Mouse (Mus musculus) hindbrain, embryonic 11.5 days (tissue): ENCODE results near the gene Enc1. TPM values are rescaled to one million over a fixed set of nuclear protein-coding genes. Genes with fewer than 3 reads are reported as not detected.
A peak's percentile ranks its signal among the peaks of the same experiment; 100 is the strongest.

ENCODE experiments used
- ATAC-seq: fragments of 200-750 bp; cut with Nextera tagmentation; 2 replicates; pipeline ENCODE4 v1.8.0; 2017; ENCODE audit warnings: mild to moderate bottlenecking, moderate TSS enrichment, moderate library complexity; ENCODE audit not compliant: low FRiP score
- DNase-seq: peaks from one replicate; pipeline ENCODE4 v3.0.0-alpha.2; 2015; ENCODE audit warnings: low spot score
- H3K27ac ChIP-seq: fragments of 300-500 bp; sonication (generic); 2 replicates; pipeline ENCODE4 v1.5.1; 2014; ENCODE audit warnings: mild to moderate bottlenecking, low read depth, low read length
- H3K27me3 ChIP-seq: fragments of 300-500 bp; sonication (generic); 2 replicates; pipeline ENCODE4 v1.6.1; 2014; ENCODE audit warnings: mild to moderate bottlenecking, low read length, moderate library complexity, mixed read lengths; ENCODE audit not compliant: control insufficient read depth, insufficient read depth
- H3K36me3 ChIP-seq: fragments of 300-500 bp; sonication (generic); 2 replicates; pipeline ENCODE4 v1.6.1; 2014; ENCODE audit warnings: mild to moderate bottlenecking, low read length, moderate library complexity, mixed read lengths; ENCODE audit not compliant: control insufficient read depth, insufficient read depth
- H3K4me1 ChIP-seq: fragments of 300-500 bp; sonication (generic); replicated peaks from 2 replicates; pipeline ENCODE4 v1.6.1; 2014; ENCODE audit warnings: low read length, mixed read lengths; ENCODE audit not compliant: control insufficient read depth, insufficient read depth
- H3K4me2 ChIP-seq: fragments of 300-500 bp; sonication (generic); replicated peaks from 2 replicates; pipeline ENCODE4 v1.6.1; 2014; ENCODE audit warnings: mild to moderate bottlenecking, low read depth, low read length
- H3K4me3 ChIP-seq: fragments of 300-500 bp; sonication (generic); 2 replicates; pipeline ENCODE4 v1.5.1; 2014; ENCODE audit warnings: low read depth, low read length
- H3K9ac ChIP-seq: fragments of 300-500 bp; sonication (generic); 2 replicates; pipeline ENCODE4 v1.6.1; 2014; ENCODE audit warnings: low read depth, low read length
- H3K9me3 ChIP-seq: fragments of 300-500 bp; sonication (generic); 2 replicates; pipeline ENCODE4 v1.6.1; 2016; ENCODE audit warnings: low read length; ENCODE audit not compliant: control insufficient read depth
- WGBS: fragments of 180-500 bp; shearing (Covaris S2); extraction: QIAGEN DNeasy Blood & Tissue Kit; methylation state at CpG from one replicate; pipeline ENCODE4 v1.1.7; 2014; 5-methylcytosine and 5-hydroxymethylcytosine counted together
- polyA plus RNA-seq: library from polyadenylated mRNA; unstranded; fragments of >200 nt; fragmentation: Nextera tagmentation; extraction: Ambion mirVana; gene quantifications from 2 replicates; pipeline ENCODE4 v1.2.1, GENCODE M21; 2014

Enc1 gene
- polyA plus RNA-seq, 1 experiment from 2014 or later: 45.9 TPM

DNA sequence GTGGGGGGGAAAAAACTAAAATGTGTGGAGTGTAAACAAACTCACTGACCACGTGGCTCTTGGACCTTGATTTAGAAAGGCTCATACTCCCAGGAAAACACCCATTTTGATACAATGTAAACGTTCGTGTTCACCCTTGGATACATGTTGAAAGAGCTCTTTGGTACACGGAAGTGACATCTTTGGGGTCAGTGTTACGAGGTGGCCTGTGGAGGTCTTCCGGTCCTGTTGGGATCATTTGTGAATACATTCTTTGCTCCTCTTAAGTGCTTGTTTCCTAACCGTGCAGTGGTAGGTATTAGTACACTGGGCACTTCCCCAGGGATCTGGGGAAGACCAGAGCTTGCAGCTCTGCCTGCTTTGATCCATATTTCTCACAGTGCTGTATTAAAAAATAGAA lies 10.8 kb downstream of the Enc1 start:
- Histone ChIP-seq H3K4me2 (no peak overlapping the region), H3K9ac (no peak overlapping the region), H3K36me3 (0 out of 2 replicates have a peak, but pooled peaks cover 2% of the 10 kb centered on the region), H3K4me1 (peaks cover 26% of the 10 kb centered on the region), H3K27ac (peak overlapping the region; percentile 88), H3K4me3 (no peak overlapping the region), H3K27me3 (no peaks in the 10 kb centered on the region), H3K9me3 (no peaks in the 10 kb centered on the region)
- WGBS: 48% methylated on average over 7 of the region's 7 CpGs
- ATAC-seq (no peak), DNase-seq (peak; percentile 42)

DNA sequence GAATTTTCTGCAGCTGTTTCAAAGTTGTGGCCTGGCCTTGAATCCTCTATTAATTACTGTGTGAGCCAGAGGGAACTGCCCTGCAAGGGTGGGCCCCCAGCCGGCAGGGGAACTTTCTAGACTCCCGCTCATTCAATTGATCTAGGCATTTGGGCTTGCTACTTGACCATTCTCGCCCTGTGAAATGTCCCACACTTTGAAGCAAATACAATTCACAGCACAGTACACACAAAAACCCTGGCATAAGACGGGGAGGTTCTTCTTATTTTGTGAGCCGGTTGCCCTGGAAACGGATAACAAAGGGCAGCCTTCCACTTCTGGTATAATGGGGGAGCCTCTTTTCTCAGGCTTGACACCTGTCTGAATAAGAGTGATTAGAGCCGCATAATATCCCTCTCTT lies 11.6 kb downstream of the Enc1 start:
- peak overlapping the region; percentile 88 for H3K27ac ChIP-seq
- ATAC-seq: peak; percentile 72

GRCm38 (mm10) chr13:97253418-97253981 lies 12.6 kb downstream of the Enc1 start:
- H3K36me3 ChIP-seq: no peaks in the 10 kb centered on the region
- H3K27ac ChIP-seq: peak overlapping the region; percentile 37; the same call in 1 of the 2 replicates
- H3K9me3 ChIP-seq: no peaks in the 10 kb centered on the region
- H3K4me3 ChIP-seq: no peak overlapping the region
- no peak overlapping the region for H3K4me2 ChIP-seq
- peak; percentile 31 for DNase-seq
- H3K9ac ChIP-seq: no peak overlapping the region
- WGBS: 61% methylated on average over 6 of the region's 6 CpGs
- no peak; the same call in 1 of the 2 replicates for ATAC-seq
- no peaks in the 10 kb centered on the region for H3K27me3 ChIP-seq
- peaks cover 26% of the 10 kb centered on the region for H3K4me1 ChIP-seq

More for the DNA sequence above, 11.6 kb downstream of the Enc1 start:
- Histone ChIP-seq H3K4me1 (peaks cover 26% of the 10 kb centered on the region), H3K4me3 (no peak overlapping the region), H3K4me2 (no peak overlapping the region), H3K27me3 (no peaks in the 10 kb centered on the region), H3K9me3 (no peaks in the 10 kb centered on the region), H3K36me3 (no peaks in the 10 kb centered on the region), H3K9ac (no peak overlapping the region)
- WGBS: 27% methylated on average over 7 of the region's 7 CpGs
- DNase-seq: peak; percentile 87

GRCm38 (mm10) chr13:97253994-97254393 lies 13.1 kb downstream of the Enc1 start:
- Histone ChIP-seq H3K4me1 (peaks cover 24% of the 10 kb centered on the region), H3K4me3 (no peak overlapping the region), H3K4me2 (no peak overlapping the region), H3K9me3 (no peaks in the 10 kb centered on the region), H3K36me3 (no peaks in the 10 kb centered on the region), H3K27ac (no peak overlapping the region; the same call in 1 of the 2 replicates), H3K27me3 (no peaks in the 10 kb centered on the region), H3K9ac (no peak overlapping the region)
- 95% methylated on average over 5 of the region's 5 CpGs for WGBS
- ATAC-seq (no peak), DNase-seq (no peak)

DNA sequence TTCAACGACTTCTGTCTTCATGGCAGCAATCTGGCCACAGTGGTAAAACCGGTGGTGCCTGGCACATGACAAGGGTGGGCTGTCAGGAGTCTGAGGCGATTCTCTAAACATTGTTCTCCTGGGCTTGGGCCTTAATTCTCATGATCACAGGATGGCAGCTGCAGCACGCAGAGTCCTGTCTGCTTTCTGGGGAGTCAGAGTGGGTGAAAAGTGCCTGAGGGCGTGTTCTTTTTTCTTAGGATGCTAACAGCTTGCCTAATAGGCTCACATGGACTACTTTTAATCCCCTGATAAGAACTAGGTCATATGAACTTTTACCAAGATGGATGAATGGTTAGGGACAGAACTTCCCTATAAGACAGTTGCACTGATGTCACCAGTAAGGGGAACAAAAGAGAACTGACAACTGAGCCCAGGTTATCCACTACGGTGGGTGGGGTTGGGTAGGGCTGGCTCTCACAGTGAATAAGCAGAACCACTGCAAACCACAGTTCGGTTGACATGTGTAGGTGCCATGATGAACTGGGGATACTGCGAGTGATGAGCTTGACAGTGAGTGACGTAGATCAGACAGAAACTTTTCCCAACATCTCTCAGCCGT lies 13.8 kb downstream of the Enc1 start:
- WGBS: 85% methylated on average over 10 of the region's 10 CpGs
- no peak for DNase-seq
- peak overlapping the region; percentile 13; the same call in 1 of the 2 replicates for H3K27ac ChIP-seq

GRCm38 (mm10) chr13:97255976-97256848 lies 15.3 kb downstream of the Enc1 start:
- Histone ChIP-seq H3K4me3 (no peak overlapping the region), H3K4me1 (peaks cover 16% of the 10 kb centered on the region)
- WGBS: 45% methylated on average over 6 of the region's 6 CpGs

More for the DNA sequence above, 13.8 kb downstream of the Enc1 start:
- Histone ChIP-seq H3K4me3 (no peak overlapping the region), H3K9me3 (no peaks in the 10 kb centered on the region), H3K9ac (no peak overlapping the region), H3K4me2 (no peak overlapping the region), H3K4me1 (peaks cover 20% of the 10 kb centered on the region), H3K36me3 (no peaks in the 10 kb centered on the region), H3K27me3 (no peaks in the 10 kb centered on the region)
- ATAC-seq: no peak

GRCm38 (mm10) chr13:97256849-97257379 lies 16.0 kb downstream of the Enc1 start:
- ATAC-seq (no peak), DNase-seq (no peak)
- WGBS: 44% methylated on average over 12 of the region's 12 CpGs
- H3K27ac ChIP-seq: peak overlapping the region; percentile 43
- H3K4me3 ChIP-seq: no peak overlapping the region
- no peaks in the 10 kb centered on the region for H3K36me3 ChIP-seq
- H3K9me3 ChIP-seq: no peaks in the 10 kb centered on the region
- no peaks in the 10 kb centered on the region for H3K27me3 ChIP-seq
- no peak overlapping the region for H3K9ac ChIP-seq
- H3K4me2 ChIP-seq: 0 out of 2 replicates have a peak overlapping the region, but pooled peaks have one; percentile 3
- H3K4me1 ChIP-seq: peaks cover 10% of the 10 kb centered on the region

More at GRCm38 (mm10) chr13:97255976-97256848, 15.3 kb downstream of the Enc1 start:
- DNase-seq: peak; percentile 32
- H3K36me3 ChIP-seq: no peaks in the 10 kb centered on the region
- peak overlapping the region; percentile 43 for H3K27ac ChIP-seq
- no peak overlapping the region for H3K4me2 ChIP-seq
- H3K27me3 ChIP-seq: no peaks in the 10 kb centered on the region
- no peak overlapping the region for H3K9ac ChIP-seq
- ATAC-seq: no peak
- no peaks in the 10 kb centered on the region for H3K9me3 ChIP-seq

GRCm38 (mm10) chr13:97259271-97259670 lies 18.4 kb downstream of the Enc1 start:
- no peak overlapping the region for H3K4me2 ChIP-seq
- no peak for ATAC-seq
- H3K27me3 ChIP-seq: no peaks in the 10 kb centered on the region
- peaks cover 5% of the 10 kb centered on the region for H3K4me1 ChIP-seq
- no peak for DNase-seq
- no peak overlapping the region for H3K9ac ChIP-seq
- H3K4me3 ChIP-seq: no peak overlapping the region
- no peaks in the 10 kb centered on the region for H3K36me3 ChIP-seq
- no peaks in the 10 kb centered on the region for H3K9me3 ChIP-seq
- 74% methylated on average over 16 of the region's 16 CpGs for WGBS
- H3K27ac ChIP-seq: no peak overlapping the region
